Mouse (Mus musculus): ENCODE results near the gene Adgrl3. TPM values are rescaled to one million over a fixed set of nuclear protein-coding genes. Genes with fewer than 3 reads are reported as not detected.

Adgrl3 gene
- polyA plus RNA-seq, 1 experiment from 2014 or later: 19.4 TPM

- DNase-seq (ENCODE audit: low spot score): no peak
- 41% methylated on average over 3 of the region's 3 CpGs for WGBS
Observed at GRCm38 (mm10) chr5:81345096-81345435, 325.1 kb downstream of the Adgrl3 start.

GRCm38 (mm10) chr5:81345436-81346131, 325.6 kb downstream of the Adgrl3 start:
- Histone ChIP-seq H3K9me3 (ENCODE audit: control insufficient read depth, low read length) (no peaks in the 10 kb centered on the region), H3K36me3 (ENCODE audit: control insufficient read depth, insufficient read depth, low read length) (no peaks in the 10 kb centered on the region), H3K4me2 (ENCODE audit: low read depth, low read length, severe bottlenecking) (no peak overlapping the region), H3K4me1 (replicated peaks; ENCODE audit: control insufficient read depth, insufficient read depth, low read length) (0 out of 2 replicates have a peak, but pooled peaks cover 2% of the 10 kb centered on the region), H3K9ac (ENCODE audit: low read length) (no peak overlapping the region), H3K4me3 (ENCODE audit: low read depth, low read length) (no peak overlapping the region), H3K27ac (ENCODE audit: low read depth, low read length) (no peak overlapping the region), H3K27me3 (ENCODE audit: control insufficient read depth, insufficient read depth, low read length) (peaks cover 8% of the 10 kb centered on the region; the same call in 1 of the 2 replicates)
- ATAC-seq (replicated peaks; ENCODE audit: low FRiP score) (peak; percentile 28), DNase-seq (ENCODE audit: low spot score) (peak; percentile 52)
- 38% methylated on average over 9 of the region's 9 CpGs for WGBS

More at GRCm38 (mm10) chr5:81345096-81345435, 325.1 kb downstream of the Adgrl3 start:
- 0 out of 2 replicates have a peak, but pooled peaks cover 2% of the 10 kb centered on the region for H3K4me1 ChIP-seq (replicated peaks; ENCODE audit: control insufficient read depth, insufficient read depth, low read length)
- no peak overlapping the region for H3K4me3 ChIP-seq (ENCODE audit: low read depth, low read length)
- H3K27me3 ChIP-seq (ENCODE audit: control insufficient read depth, insufficient read depth, low read length): peaks cover 8% of the 10 kb centered on the region; the same call in 1 of the 2 replicates
- no peak overlapping the region for H3K4me2 ChIP-seq (ENCODE audit: low read depth, low read length, severe bottlenecking)
- no peaks in the 10 kb centered on the region for H3K36me3 ChIP-seq (ENCODE audit: control insufficient read depth, insufficient read depth, low read length)
- H3K9me3 ChIP-seq (ENCODE audit: control insufficient read depth, low read length): no peaks in the 10 kb centered on the region
- H3K9ac ChIP-seq (ENCODE audit: low read length): no peak overlapping the region
- H3K27ac ChIP-seq (ENCODE audit: low read depth, low read length): no peak overlapping the region
- no peak for ATAC-seq (replicated peaks; ENCODE audit: low FRiP score)

GRCm38 (mm10) chr5:81347571-81347970, 327.6 kb downstream of the Adgrl3 start:
- no peaks in the 10 kb centered on the region for H3K9me3 ChIP-seq (ENCODE audit: control insufficient read depth, low read length)
- H3K4me2 ChIP-seq (ENCODE audit: low read depth, low read length, severe bottlenecking): no peak overlapping the region
- DNase-seq (ENCODE audit: low spot score) (no peak), ATAC-seq (replicated peaks; ENCODE audit: low FRiP score) (no peak)
- H3K4me3 ChIP-seq (ENCODE audit: low read depth, low read length): no peak overlapping the region
- H3K4me1 ChIP-seq (replicated peaks; ENCODE audit: control insufficient read depth, insufficient read depth, low read length): 0 out of 2 replicates have a peak, but pooled peaks cover 2% of the 10 kb centered on the region
- no peak overlapping the region for H3K27ac ChIP-seq (ENCODE audit: low read depth, low read length)
- H3K27me3 ChIP-seq (ENCODE audit: control insufficient read depth, insufficient read depth, low read length): peaks cover 4% of the 10 kb centered on the region; the same call in 1 of the 2 replicates
- no peaks in the 10 kb centered on the region for H3K36me3 ChIP-seq (ENCODE audit: control insufficient read depth, insufficient read depth, low read length)
- WGBS: 46% methylated on average over 4 of the region's 4 CpGs
- H3K9ac ChIP-seq (ENCODE audit: low read length): no peak overlapping the region

GRCm38 (mm10) chr5:81359560-81359959, 339.6 kb downstream of the Adgrl3 start:
- Histone ChIP-seq H3K9me3 (ENCODE audit: control insufficient read depth, low read length) (no peaks in the 10 kb centered on the region), H3K27me3 (ENCODE audit: control insufficient read depth, insufficient read depth, low read length) (peaks cover 4% of the 10 kb centered on the region; the same call in 1 of the 2 replicates), H3K36me3 (ENCODE audit: control insufficient read depth, insufficient read depth, low read length) (no peaks in the 10 kb centered on the region), H3K4me3 (ENCODE audit: low read depth, low read length) (no peak overlapping the region), H3K9ac (ENCODE audit: low read length) (no peak overlapping the region), H3K4me2 (ENCODE audit: low read depth, low read length, severe bottlenecking) (no peak overlapping the region), H3K4me1 (replicated peaks; ENCODE audit: control insufficient read depth, insufficient read depth, low read length) (no peaks in the 10 kb centered on the region), H3K27ac (ENCODE audit: low read depth, low read length) (no peak overlapping the region)
- ATAC-seq (replicated peaks; ENCODE audit: low FRiP score) (peak; percentile 94), DNase-seq (ENCODE audit: low spot score) (peak; percentile 52)
- 17% methylated on average over 2 of the region's 2 CpGs for WGBS

GRCm38 (mm10) chr5:81364198-81364643, 344.3 kb downstream of the Adgrl3 start:
- 83% methylated on average over 8 of the region's 8 CpGs for WGBS
- ATAC-seq (replicated peaks; ENCODE audit: low FRiP score) (no peak), DNase-seq (ENCODE audit: low spot score) (no peak)
- Histone ChIP-seq H3K27me3 (ENCODE audit: control insufficient read depth, insufficient read depth, low read length) (0 out of 2 replicates have a peak, but pooled peaks cover 2% of the 10 kb centered on the region), H3K27ac (ENCODE audit: low read depth, low read length) (no peak overlapping the region), H3K4me1 (replicated peaks; ENCODE audit: control insufficient read depth, insufficient read depth, low read length) (no peaks in the 10 kb centered on the region), H3K4me2 (ENCODE audit: low read depth, low read length, severe bottlenecking) (no peak overlapping the region), H3K36me3 (ENCODE audit: control insufficient read depth, insufficient read depth, low read length) (no peaks in the 10 kb centered on the region), H3K9ac (ENCODE audit: low read length) (no peak overlapping the region), H3K9me3 (ENCODE audit: control insufficient read depth, low read length) (no peaks in the 10 kb centered on the region), H3K4me3 (ENCODE audit: low read depth, low read length) (no peak overlapping the region)

GRCm38 (mm10) chr5:81365250-81365649, 345.3 kb downstream of the Adgrl3 start:
- DNase-seq (ENCODE audit: low spot score): no peak
- Histone ChIP-seq H3K9me3 (ENCODE audit: control insufficient read depth, low read length) (no peaks in the 10 kb centered on the region), H3K4me2 (ENCODE audit: low read depth, low read length, severe bottlenecking) (no peak overlapping the region), H3K4me1 (replicated peaks; ENCODE audit: control insufficient read depth, insufficient read depth, low read length) (no peaks in the 10 kb centered on the region), H3K27ac (ENCODE audit: low read depth, low read length) (no peak overlapping the region), H3K9ac (ENCODE audit: low read length) (no peak overlapping the region), H3K36me3 (ENCODE audit: control insufficient read depth, insufficient read depth, low read length) (no peaks in the 10 kb centered on the region), H3K4me3 (ENCODE audit: low read depth, low read length) (no peak overlapping the region), H3K27me3 (ENCODE audit: control insufficient read depth, insufficient read depth, low read length) (0 out of 2 replicates have a peak, but pooled peaks cover 2% of the 10 kb centered on the region)
- 57% methylated on average over 2 of the region's 2 CpGs for WGBS
- no peak for ATAC-seq (replicated peaks; ENCODE audit: low FRiP score)

- DNase-seq (ENCODE audit: low spot score): no peak
- no peak for ATAC-seq (replicated peaks; ENCODE audit: low FRiP score)
- no peak overlapping the region for H3K4me3 ChIP-seq (ENCODE audit: low read depth, low read length)
- H3K4me1 ChIP-seq (replicated peaks; ENCODE audit: control insufficient read depth, insufficient read depth, low read length): no peaks in the 10 kb centered on the region
- no peaks in the 10 kb centered on the region for H3K27me3 ChIP-seq (ENCODE audit: control insufficient read depth, insufficient read depth, low read length)
- H3K4me2 ChIP-seq (ENCODE audit: low read depth, low read length, severe bottlenecking): no peak overlapping the region
- H3K9ac ChIP-seq (ENCODE audit: low read length): no peak overlapping the region
- H3K9me3 ChIP-seq (ENCODE audit: control insufficient read depth, low read length): no peaks in the 10 kb centered on the region
- H3K36me3 ChIP-seq (ENCODE audit: control insufficient read depth, insufficient read depth, low read length): no peaks in the 10 kb centered on the region
- 90% methylated on average over 10 of the region's 10 CpGs for WGBS
- no peak overlapping the region for H3K27ac ChIP-seq (ENCODE audit: low read depth, low read length)
Observed at GRCm38 (mm10) chr5:81370126-81370850, 350.4 kb downstream of the Adgrl3 start.

- Histone ChIP-seq H3K27ac (ENCODE audit: low read depth, low read length) (no peak overlapping the region), H3K4me1 (replicated peaks; ENCODE audit: control insufficient read depth, insufficient read depth, low read length) (no peaks in the 10 kb centered on the region), H3K36me3 (ENCODE audit: control insufficient read depth, insufficient read depth, low read length) (no peaks in the 10 kb centered on the region), H3K27me3 (ENCODE audit: control insufficient read depth, insufficient read depth, low read length) (no peaks in the 10 kb centered on the region), H3K9ac (ENCODE audit: low read length) (no peak overlapping the region), H3K4me3 (ENCODE audit: low read depth, low read length) (no peak overlapping the region), H3K4me2 (ENCODE audit: low read depth, low read length, severe bottlenecking) (no peak overlapping the region), H3K9me3 (ENCODE audit: control insufficient read depth, low read length) (no peaks in the 10 kb centered on the region)
- ATAC-seq (replicated peaks; ENCODE audit: low FRiP score) (no peak), DNase-seq (ENCODE audit: low spot score) (no peak)
- 82% methylated on average over 7 of the region's 7 CpGs for WGBS
Observed at GRCm38 (mm10) chr5:81375992-81376391, 356.1 kb downstream of the Adgrl3 start.
